Mouse (Mus musculus) midbrain, embryonic 12.5 days (tissue): Measurements from ENCODE around the gene Has3. TPM values are rescaled to one million over a fixed set of nuclear protein-coding genes. Genes with fewer than 3 reads are reported as not detected.
"Not testable (repeated sequence)": the region's sequence is repeated elsewhere in the genome, so short reads cannot be mapped to it uniquely, and the experiment has no call there.

ENCODE experiments used
- ATAC-seq: fragments of 200-750 bp; cut with Nextera tagmentation; 2 replicates; pipeline ENCODE4 v1.8.0; 2017; ENCODE audit warnings: low read depth, moderate TSS enrichment, moderate library complexity; ENCODE audit not compliant: low FRiP score
- H3K27ac ChIP-seq: fragments of 300-500 bp; sonication (generic); replicated peaks from 2 replicates; pipeline ENCODE4 v1.5.1; 2016; ENCODE audit warnings: mild to moderate bottlenecking
- H3K27me3 ChIP-seq: fragments of 300-500 bp; sonication (generic); 2 replicates; pipeline ENCODE4 v1.6.1; 2016; ENCODE audit warnings: mild to moderate bottlenecking
- H3K36me3 ChIP-seq: fragments of 300-500 bp; sonication (generic); 2 replicates; pipeline ENCODE4 v1.6.1; 2016
- H3K4me1 ChIP-seq: fragments of 300-500 bp; sonication (generic); 2 replicates; pipeline ENCODE4 v1.6.1; 2016
- H3K4me2 ChIP-seq: fragments of 300-500 bp; sonication (generic); replicated peaks from 2 replicates; pipeline ENCODE4 v1.6.1; 2016; ENCODE audit warnings: mild to moderate bottlenecking, moderate library complexity
- H3K4me3 ChIP-seq: fragments of 300-500 bp; sonication (generic); 2 replicates; pipeline ENCODE4 v1.5.1; 2016; ENCODE audit warnings: mild to moderate bottlenecking
- H3K9ac ChIP-seq: fragments of 300-500 bp; sonication (generic); replicated peaks from 2 replicates; pipeline ENCODE4 v1.6.1; 2016; ENCODE audit warnings: mild to moderate bottlenecking, moderate library complexity
- H3K9me3 ChIP-seq: fragments of 300-500 bp; sonication (generic); 2 replicates; pipeline ENCODE4 v1.6.1; 2016; ENCODE audit warnings: mild to moderate bottlenecking
- WGBS: fragments of 180-500 bp; shearing (Covaris S2); methylation state at CpG from one replicate; pipeline ENCODE4 v1.1.7; 2016; 5-methylcytosine and 5-hydroxymethylcytosine counted together
- polyA plus RNA-seq: library from polyadenylated mRNA; unstranded; fragments of >200 nt; fragmentation: Nextera tagmentation; extraction: Ambion mirVana; gene quantifications from 2 replicates; pipeline ENCODE4 v1.2.1, GENCODE M21; 2016

Has3 gene
- polyA plus RNA-seq, 1 experiment from 2014 or later, result 0.38 TPM

GRCm38 (mm10) chr8:106862845-106863244 lies 7.2 kb upstream of the Has3 start:
- Histone ChIP-seq H3K36me3 (no peaks in the 10 kb centered on the region), H3K4me1 (no peaks in the 10 kb centered on the region), H3K4me2 (no peak overlapping the region), H3K9me3 (no peaks in the 10 kb centered on the region), H3K27me3 (peaks cover 14% of the 10 kb centered on the region; the same call in 1 of the 2 replicates), H3K9ac (no peak overlapping the region), H3K4me3 (no peak overlapping the region), H3K27ac (no peak overlapping the region)
- ATAC-seq, result no peak
- WGBS, result 89% methylated on average over 10 of the region's 10 CpGs

- Histone ChIP-seq H3K36me3 (no peaks in the 10 kb centered on the region), H3K9ac (no peak overlapping the region), H3K4me2 (no peak overlapping the region), H3K27me3 (peaks cover 38% of the 10 kb centered on the region), H3K9me3 (no peaks in the 10 kb centered on the region), H3K4me3 (no peak overlapping the region), H3K4me1 (peaks cover 5% of the 10 kb centered on the region; the same call in 1 of the 2 replicates), H3K27ac (no peak overlapping the region)
- no peak for ATAC-seq
- 80% methylated on average over 9 of the region's 9 CpGs for WGBS
Measured at GRCm38 (mm10) chr8:106865354-106865753, 4.7 kb upstream of the Has3 start.

- Histone ChIP-seq H3K9ac (peak overlapping the region; percentile 51), H3K27ac (no peak overlapping the region), H3K4me1 (peaks cover 31% of the 10 kb centered on the region), H3K36me3 (peaks cover 10% of the 10 kb centered on the region), H3K27me3 (peaks cover 75% of the 10 kb centered on the region), H3K9me3 (no peaks in the 10 kb centered on the region), H3K4me3 (peak overlapping the region; percentile 60), H3K4me2 (peak overlapping the region; percentile 97)
- peak; percentile 52 for ATAC-seq
- WGBS, result under 1% methylated on average over 62 of the region's 63 CpGs
Measured at GRCm38 (mm10) chr8:106870537-106871327, 690 bp downstream of the Has3 start.

GRCm38 (mm10) chr8:106871328-106871926 lies 1.4 kb downstream of the Has3 start:
- Histone ChIP-seq H3K27me3 (peaks cover 75% of the 10 kb centered on the region), H3K27ac (no peak overlapping the region; the same call in 1 of the 2 replicates)
- peak; percentile 28 for ATAC-seq

GRCm38 (mm10) chr8:106871931-106872371 lies 1.9 kb downstream of the Has3 start:
- peak overlapping the region; percentile 51 for H3K9ac ChIP-seq
- H3K36me3 ChIP-seq, result peaks cover 22% of the 10 kb centered on the region
- no peaks in the 10 kb centered on the region for H3K9me3 ChIP-seq
- H3K27me3 ChIP-seq, result peaks cover 72% of the 10 kb centered on the region
- ATAC-seq, result peak; percentile 64; the same call in 1 of the 2 replicates
- H3K4me1 ChIP-seq, result peaks cover 31% of the 10 kb centered on the region
- no peak overlapping the region for H3K27ac ChIP-seq
- H3K4me3 ChIP-seq, result peak overlapping the region; percentile 60
- H3K4me2 ChIP-seq, result peak overlapping the region; percentile 97
- WGBS, result 0% methylated on average over 22 of the region's 22 CpGs

More at GRCm38 (mm10) chr8:106871328-106871926, 1.4 kb downstream of the Has3 start:
- peak overlapping the region; percentile 97 for H3K4me2 ChIP-seq
- H3K36me3 ChIP-seq, result peaks cover 17% of the 10 kb centered on the region
- no peaks in the 10 kb centered on the region for H3K9me3 ChIP-seq
- peak overlapping the region; percentile 60 for H3K4me3 ChIP-seq
- H3K4me1 ChIP-seq, result peaks cover 31% of the 10 kb centered on the region
- under 1% methylated on average over 15 of the region's 15 CpGs for WGBS
- peak overlapping the region; percentile 51 for H3K9ac ChIP-seq

DNA sequence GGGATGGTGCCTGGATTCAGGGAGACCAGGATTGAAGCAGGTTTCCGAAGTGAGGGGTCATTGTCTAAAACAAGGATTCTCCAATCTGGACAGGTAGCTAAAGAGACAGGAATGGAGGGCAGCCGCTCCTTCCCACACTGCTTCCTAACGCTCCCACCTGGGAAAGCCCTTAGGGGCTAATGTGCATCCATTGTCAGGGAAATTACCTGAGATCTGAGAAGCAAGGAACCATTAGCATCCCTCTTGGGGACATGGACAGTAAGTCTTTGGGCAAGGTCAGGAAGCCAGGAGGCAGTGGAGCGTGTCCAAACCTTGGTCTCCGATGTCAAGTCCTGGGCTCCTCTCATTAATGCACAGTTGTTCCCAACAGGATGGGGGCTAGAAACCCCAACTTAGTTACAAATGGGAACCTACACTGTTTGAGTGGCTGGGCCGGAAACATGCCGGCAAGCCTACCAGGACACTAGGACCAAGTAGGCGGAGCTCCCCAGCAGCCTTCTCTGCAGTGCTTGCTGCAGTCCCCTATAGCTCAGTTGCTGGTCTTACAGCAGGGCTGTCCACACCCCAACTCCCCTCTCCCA lies 2.5 kb downstream of the Has3 start:
- Histone ChIP-seq H3K9ac (peak overlapping the region; percentile 51), H3K27me3 (peaks cover 66% of the 10 kb centered on the region), H3K36me3 (peaks cover 24% of the 10 kb centered on the region), H3K4me1 (peaks cover 31% of the 10 kb centered on the region), H3K4me2 (peak overlapping the region; percentile 97), H3K27ac (no peak overlapping the region), H3K4me3 (peak overlapping the region; percentile 60), H3K9me3 (no peaks in the 10 kb centered on the region)
- WGBS, result 8% methylated on average over 8 of the region's 8 CpGs
- no peak for ATAC-seq

GRCm38 (mm10) chr8:106880121-106880707 lies 10.2 kb downstream of the Has3 start:
- Histone ChIP-seq H3K9ac (no peak overlapping the region), H3K4me1 (no peaks in the 10 kb centered on the region), H3K27ac (no peak overlapping the region), H3K9me3 (no peaks in the 10 kb centered on the region), H3K36me3 (peaks cover 83% of the 10 kb centered on the region), H3K4me2 (no peak overlapping the region), H3K4me3 (no peak overlapping the region), H3K27me3 (no peaks in the 10 kb centered on the region)
- 96% methylated on average over 8 of the region's 8 CpGs for WGBS
- no peak for ATAC-seq

DNA sequence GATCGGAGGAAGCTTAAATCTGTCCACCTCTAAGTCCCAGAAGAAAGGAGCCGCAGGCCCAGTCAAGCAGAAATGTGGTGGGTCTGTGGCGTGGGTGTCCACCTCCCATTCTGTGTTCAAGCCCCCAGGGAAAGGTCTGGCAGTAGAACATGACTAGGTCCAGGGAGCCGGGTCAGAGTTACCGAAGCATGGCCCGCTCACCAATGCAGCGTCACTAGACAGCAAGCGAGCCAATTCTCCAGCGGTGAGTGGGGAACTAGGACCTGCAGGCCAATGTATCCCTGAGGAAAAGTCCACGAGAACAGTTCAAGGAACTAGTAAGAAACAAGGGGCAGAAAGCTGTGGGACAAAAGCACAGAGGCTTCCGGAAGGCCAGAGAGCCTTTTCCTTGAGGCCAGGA lies 14.1 kb downstream of the Has3 start:
- ATAC-seq, result not testable (repeated sequence)
- 96% methylated on average over 11 of the region's 11 CpGs for WGBS
- H3K36me3 ChIP-seq, result peaks cover 76% of the 10 kb centered on the region

GRCm38 (mm10) chr8:106884826-106885400 lies 14.9 kb downstream of the Has3 start:
- not testable (repeated sequence) for H3K27ac ChIP-seq, H3K27me3 ChIP-seq, H3K4me3 ChIP-seq, H3K9ac ChIP-seq, ATAC-seq, H3K9me3 ChIP-seq, H3K4me2 ChIP-seq, H3K4me1 ChIP-seq
- WGBS, result 99% methylated on average over 4 of the region's 4 CpGs
- peaks cover 70% of the 10 kb centered on the region for H3K36me3 ChIP-seq

More for the DNA sequence above, 14.1 kb downstream of the Has3 start:
- H3K4me2 ChIP-seq, H3K4me3 ChIP-seq, H3K27ac ChIP-seq, H3K27me3 ChIP-seq, H3K4me1 ChIP-seq, H3K9ac ChIP-seq, H3K9me3 ChIP-seq: not testable (repeated sequence)

DNA sequence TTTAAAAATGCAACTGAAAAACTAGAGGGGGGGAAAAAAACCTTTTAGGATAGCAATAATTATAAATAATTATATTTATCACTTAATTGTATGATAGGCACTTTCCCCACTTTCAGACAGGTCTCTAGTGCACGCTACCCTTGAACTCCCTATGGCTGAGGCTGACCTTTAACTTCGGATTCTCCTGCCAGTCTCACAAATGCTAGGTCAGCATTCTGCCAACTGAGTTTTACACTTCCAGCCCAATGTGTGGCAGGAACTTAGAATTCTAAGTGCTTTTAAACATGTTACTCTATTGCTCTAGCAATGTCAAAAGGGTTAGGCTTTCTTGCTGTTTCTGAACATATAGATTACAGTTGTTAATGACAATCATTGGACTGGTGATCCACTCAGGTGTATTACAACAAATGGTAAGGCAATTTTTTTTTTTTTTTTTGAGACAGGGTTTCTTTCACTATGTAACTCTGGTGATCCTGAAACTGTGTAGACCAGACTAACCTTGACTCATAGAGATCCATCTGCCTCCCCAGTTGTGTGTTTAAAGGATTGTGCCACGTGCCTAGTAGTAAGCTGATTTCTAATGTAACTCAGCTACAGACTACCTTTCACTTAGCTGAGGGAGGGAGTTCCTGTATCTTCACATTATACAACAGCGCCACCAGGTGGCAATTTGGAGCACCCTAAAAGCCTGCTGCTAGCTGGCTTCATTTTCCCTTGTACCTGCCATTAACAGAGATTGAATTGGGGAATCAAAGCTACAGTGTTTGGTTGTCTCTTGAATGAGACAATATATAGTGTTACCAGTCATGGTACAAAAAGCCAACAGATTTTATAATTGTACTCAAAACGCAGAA lies 17.5 kb downstream of the Has3 start:
- 51% methylated on average over 5 of the region's 5 CpGs for WGBS
- H3K36me3 ChIP-seq, result peaks cover 45% of the 10 kb centered on the region
- peak; percentile 38; the same call in 1 of the 2 replicates for ATAC-seq
- no peak overlapping the region for H3K4me2 ChIP-seq
- no peak overlapping the region for H3K4me3 ChIP-seq
- H3K9ac ChIP-seq, result no peak overlapping the region
- H3K27ac ChIP-seq, result no peak overlapping the region
- H3K4me1 ChIP-seq, result peaks cover 15% of the 10 kb centered on the region
- H3K9me3 ChIP-seq, result no peaks in the 10 kb centered on the region
- no peaks in the 10 kb centered on the region for H3K27me3 ChIP-seq

GRCm38 (mm10) chr8:106888803-106889202 lies 18.8 kb downstream of the Has3 start:
- WGBS, result 91% methylated on average over 3 of the region's 3 CpGs
- ATAC-seq, result no peak
- no peaks in the 10 kb centered on the region for H3K9me3 ChIP-seq
- no peak overlapping the region for H3K27ac ChIP-seq
- no peak overlapping the region for H3K4me3 ChIP-seq
- H3K27me3 ChIP-seq, result no peaks in the 10 kb centered on the region
- H3K9ac ChIP-seq, result no peak overlapping the region
- peaks cover 32% of the 10 kb centered on the region for H3K36me3 ChIP-seq
- H3K4me1 ChIP-seq, result peaks cover 15% of the 10 kb centered on the region
- no peak overlapping the region for H3K4me2 ChIP-seq
